Mouse (Mus musculus) liver, embryonic 14.5 days (tissue): ENCODE data around the gene Scrn3. TPM values are rescaled to one million over a fixed set of nuclear protein-coding genes. Genes with fewer than 3 reads are reported as not detected.

Source experiments
- ATAC-seq: fragments of 200-750 bp; cut with Nextera tagmentation; 2 replicates; pipeline ENCODE4 v1.8.0; 2017; ENCODE audit warnings: moderate number of reproducible peaks, mild to moderate bottlenecking, moderate library complexity; ENCODE audit not compliant: insufficient read depth
- DNase-seq, 3 experiments: peaks; one replicate each; pipeline ENCODE4 v3.0.0-alpha.2; 2012 to 2013; ENCODE audit warnings: low read depth in 3 of 3, low spot score in 3 of 3
- H3K27ac ChIP-seq: fragments of 300-500 bp; sonication (generic); 2 replicates; pipeline ENCODE4 v1.5.1; 2014; ENCODE audit warnings: moderate library complexity, mild to moderate bottlenecking, control low read depth, inconsistent platforms
- H3K27me3 ChIP-seq: fragments of 300-500 bp; sonication (generic); 2 replicates; pipeline ENCODE4 v1.6.1; 2014; ENCODE audit warnings: mild to moderate bottlenecking, low read length, moderate library complexity; ENCODE audit not compliant: control insufficient read depth, insufficient read depth
- H3K36me3 ChIP-seq: fragments of 300-500 bp; sonication (generic); replicated peaks from 2 replicates; pipeline ENCODE4 v1.6.1; 2014; ENCODE audit warnings: low read depth; ENCODE audit not compliant: control insufficient read depth, insufficient read depth
- H3K4me1 ChIP-seq, 2 experiments: fragments of 200-500 bp in 1 of 2; fragments of 300-500 bp in 1 of 2; sonication (generic) in 1 of 2; replicated peaks; 2 replicates each; pipeline ENCODE4 v1.6.1; 2012 to 2014; ENCODE audit warnings: antibody characterized with exemption in 1 of 2, inconsistent platforms in 1 of 2, low read length in 1 of 2; ENCODE audit not compliant: control insufficient read depth in 2 of 2, insufficient read depth in 2 of 2
- H3K4me2 ChIP-seq: fragments of 300-500 bp; sonication (generic); 2 replicates; pipeline ENCODE4 v1.6.1; 2014; ENCODE audit warnings: low read depth, mild to moderate bottlenecking, control low read depth, moderate library complexity
- H3K4me3 ChIP-seq, 2 experiments: fragments of 200-500 bp in 1 of 2; fragments of 300-500 bp in 1 of 2; sonication (generic) in 1 of 2; 2 replicates each; pipeline ENCODE4 v1.5.1; 2012 to 2014; ENCODE audit warnings: low read depth in 2 of 2, low read length in 2 of 2, mild to moderate bottlenecking in 2 of 2, control low read depth in 1 of 2, inconsistent platforms in 1 of 2, moderate library complexity in 1 of 2; ENCODE audit not compliant: insufficient read depth in 1 of 2
- H3K9ac ChIP-seq: fragments of 300-500 bp; sonication (generic); replicated peaks from 2 replicates; pipeline ENCODE4 v1.6.1; 2014; ENCODE audit warnings: mild to moderate bottlenecking, control low read depth, moderate library complexity
- H3K9me3 ChIP-seq: fragments of 300-500 bp; sonication (generic); 2 replicates; pipeline ENCODE4 v1.6.1; 2016; ENCODE audit warnings: low read length, mixed read lengths; ENCODE audit not compliant: control insufficient read depth
- CTCF ChIP-seq: IDR thresholded peaks from 2 replicates; pipeline ENCODE4 v1.5.1; 2016; ENCODE audit warnings: antibody characterized with exemption, low read depth, control low read depth
- EP300 ChIP-seq: IDR thresholded peaks from 2 replicates; pipeline ENCODE4 v1.6.1; 2016; ENCODE audit warnings: antibody characterized with exemption, low read depth
- WGBS: fragments of 180-500 bp; shearing (Covaris S2); extraction: QIAGEN DNeasy Blood & Tissue Kit; methylation state at CpG from one replicate; pipeline ENCODE4 v1.1.7; 2014; ENCODE audit not compliant: insufficient replicate concordance; 5-methylcytosine and 5-hydroxymethylcytosine counted together
- polyA plus RNA-seq, 2 experiments: library from polyadenylated mRNA; depleted of rRNA in 1 of 2; stranded (reverse) in 1 of 2; unstranded in 1 of 2; fragments of >200 nt; fragmentation: Nextera tagmentation in 1 of 2; extraction: Ambion mirVana in 1 of 2; gene quantifications; 2 replicates each; pipeline versions ENCODE4 v1.2.1 to v1.2.3; 2012 to 2014

Gene Scrn3
- polyA plus RNA-seq, 2 experiments, result 20.1 to 22.4 TPM

DNA sequence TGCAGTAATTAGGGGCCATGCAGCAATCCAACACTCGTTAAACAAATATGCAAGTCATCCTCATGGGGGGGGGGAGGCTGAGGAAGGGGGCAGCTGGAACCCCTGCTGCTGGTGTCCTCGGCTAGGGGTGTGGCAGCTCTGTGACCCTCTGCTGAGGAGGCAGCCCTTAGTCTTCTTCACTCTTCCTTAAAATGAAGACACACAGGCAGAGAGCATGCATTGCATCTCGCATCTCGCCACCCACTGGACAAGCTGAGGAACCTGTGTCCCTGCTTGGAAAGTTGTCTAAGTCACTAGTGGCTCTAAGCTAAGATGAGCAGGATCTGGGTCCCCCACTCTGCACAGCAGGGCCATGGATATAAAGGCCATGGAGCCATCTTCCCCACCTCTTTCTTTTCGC lies 46.4 kb upstream of the Scrn3 start:
- no peak overlapping the region for H3K9ac ChIP-seq
- no peak overlapping the region for H3K27ac ChIP-seq
- no peak for DNase-seq
- no peaks in the 10 kb centered on the region for H3K9me3 ChIP-seq
- H3K4me2 ChIP-seq, result no peak overlapping the region
- ATAC-seq, result no peak
- 3% methylated on average over 5 of the region's 5 CpGs for WGBS
- peaks cover 90% of the 10 kb centered on the region for H3K27me3 ChIP-seq
- TF ChIP-seq CTCF (0 out of 2 replicates have a peak, but pooled peaks have one; percentile 33), EP300 (no peak)
- peaks cover 0 to 2% of the 10 kb centered on the region in 2 experiments; a peak in 1 of 4 replicates for H3K4me1 ChIP-seq
- no peaks in the 10 kb centered on the region for H3K36me3 ChIP-seq
- H3K4me3 ChIP-seq, result no peak overlapping the region

DNA sequence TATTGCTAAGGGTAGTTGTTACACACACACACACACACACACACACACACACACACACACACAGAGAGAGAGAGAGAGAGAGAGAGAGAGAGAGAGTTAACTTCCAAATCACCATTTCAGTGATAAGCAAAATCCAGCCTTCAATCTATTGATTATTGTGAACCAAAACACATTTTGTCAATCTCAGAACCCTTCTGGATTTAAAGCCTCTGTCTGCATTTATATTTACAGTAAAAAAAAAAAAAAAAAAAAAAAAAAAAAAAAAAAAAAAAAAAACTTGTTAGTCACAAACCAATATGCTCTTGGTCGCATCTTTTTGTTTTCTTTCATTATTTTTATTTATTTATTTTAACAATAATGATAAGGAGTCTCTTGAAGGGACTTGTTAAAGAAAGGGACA lies 45.8 kb upstream of the Scrn3 start:
- DNase-seq (no peak), ATAC-seq (no peak)
- H3K9me3 ChIP-seq, result no peaks in the 10 kb centered on the region
- no peak overlapping the region for H3K27ac ChIP-seq
- peaks cover 0 to 2% of the 10 kb centered on the region in 2 experiments; a peak in 1 of 4 replicates for H3K4me1 ChIP-seq
- H3K4me2 ChIP-seq, result no peak overlapping the region
- H3K9ac ChIP-seq, result no peak overlapping the region
- WGBS, result 30% methylated on average over 1 of the region's 1 CpGs
- H3K4me3 ChIP-seq, result no peak overlapping the region
- H3K36me3 ChIP-seq, result no peaks in the 10 kb centered on the region
- TF ChIP-seq CTCF (no peak), EP300 (no peak)
- H3K27me3 ChIP-seq, result peaks cover 96% of the 10 kb centered on the region

DNA sequence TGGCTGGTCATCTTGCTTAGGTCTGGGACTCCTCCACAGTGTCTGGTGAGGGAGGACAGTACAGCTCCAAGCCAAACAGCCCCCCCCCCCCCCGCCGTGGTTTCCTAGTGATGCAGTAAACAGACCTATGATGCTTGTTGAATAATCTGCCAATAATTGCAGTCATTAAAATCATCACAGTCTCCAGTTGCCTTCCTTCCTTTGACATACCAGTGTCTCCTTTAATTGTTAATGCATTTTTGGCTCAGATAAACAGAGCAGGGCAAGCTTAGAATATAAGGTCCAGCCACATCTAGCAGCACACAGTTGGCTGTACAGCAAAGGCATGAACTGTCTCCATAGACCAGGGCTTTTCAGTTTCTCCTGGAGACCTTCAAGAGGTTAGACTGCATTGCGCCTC lies 45.2 kb upstream of the Scrn3 start:
- ATAC-seq, result no peak

DNA sequence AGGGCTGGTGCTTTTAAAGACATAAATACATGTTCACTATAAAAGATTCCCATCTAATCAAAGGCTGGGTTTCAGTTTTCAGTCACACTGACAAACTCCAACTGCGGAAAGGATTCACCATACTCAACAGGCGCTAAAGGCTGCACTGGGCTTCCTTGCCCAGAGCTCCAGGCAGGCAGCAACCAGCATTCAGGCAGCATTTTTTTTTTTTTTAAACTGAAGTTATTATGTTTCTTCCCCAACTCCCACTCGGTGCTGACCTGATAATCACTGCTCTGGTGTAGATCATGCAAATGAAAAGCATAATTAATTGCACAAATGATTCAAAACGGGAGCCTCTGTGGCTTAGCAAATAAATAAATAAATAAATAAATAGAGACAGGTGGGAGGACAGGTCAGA lies 44.6 kb upstream of the Scrn3 start:
- DNase-seq (no peak), ATAC-seq (no peak)
- no peaks in the 10 kb centered on the region for H3K9me3 ChIP-seq
- H3K4me1 ChIP-seq, result peaks cover 0 to 5% of the 10 kb centered on the region in 2 experiments; a peak in 3 of 4 replicates
- no peak overlapping the region for H3K4me3 ChIP-seq
- no peak overlapping the region for H3K9ac ChIP-seq
- no peak for TF ChIP-seq EP300
- no peak for TF ChIP-seq CTCF
- no peak overlapping the region for H3K4me2 ChIP-seq
- 5% methylated on average over 4 of the region's 4 CpGs for WGBS
- H3K27me3 ChIP-seq, result peaks cover 97% of the 10 kb centered on the region
- H3K27ac ChIP-seq, result no peak overlapping the region
- H3K36me3 ChIP-seq, result no peaks in the 10 kb centered on the region

More for the DNA sequence above, 45.2 kb upstream of the Scrn3 start:
- no peak for TF ChIP-seq CTCF
- TF ChIP-seq EP300, result no peak
- H3K4me2 ChIP-seq, result no peak overlapping the region
- H3K27ac ChIP-seq, result no peak overlapping the region
- H3K4me3 ChIP-seq, result no peak overlapping the region
- WGBS, result 25% methylated on average over 3 of the region's 3 CpGs
- no peaks in the 10 kb centered on the region for H3K9me3 ChIP-seq
- no peaks in the 10 kb centered on the region for H3K36me3 ChIP-seq
- no peak overlapping the region for H3K9ac ChIP-seq
- DNase-seq, result no peak
- peaks cover 0 to 2% of the 10 kb centered on the region in 2 experiments; a peak in 2 of 4 replicates for H3K4me1 ChIP-seq
- peaks cover 96% of the 10 kb centered on the region for H3K27me3 ChIP-seq

DNA sequence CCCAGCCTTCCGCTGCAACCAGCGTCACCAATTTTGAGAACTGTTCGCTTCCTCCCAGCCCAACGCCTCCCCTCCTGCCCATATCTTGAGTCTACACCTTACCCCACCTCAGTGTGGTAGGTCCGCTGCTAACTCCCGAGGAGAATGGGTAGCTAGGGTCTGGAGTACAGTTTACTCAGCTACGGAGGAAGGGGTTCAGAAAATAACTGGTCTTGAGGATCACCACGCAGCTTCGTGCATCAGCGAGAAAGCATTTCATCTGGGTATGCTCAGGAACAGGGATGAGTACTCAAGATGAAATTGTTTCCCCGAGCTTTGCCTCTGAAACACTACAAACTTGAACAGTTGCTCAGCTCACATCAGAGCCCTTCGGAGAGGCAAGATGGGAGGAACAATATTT lies 44.1 kb upstream of the Scrn3 start:
- DNase-seq, result no peak
- TF ChIP-seq EP300 (no peak), CTCF (no peak)
- Histone ChIP-seq H3K9ac (no peak overlapping the region), H3K4me2 (no peak overlapping the region), H3K27ac (no peak overlapping the region), H3K36me3 (no peaks in the 10 kb centered on the region), H3K9me3 (no peaks in the 10 kb centered on the region), H3K4me3 (no peak overlapping the region), H3K27me3 (peaks cover 97% of the 10 kb centered on the region), H3K4me1 (peaks cover 0 to 5% of the 10 kb centered on the region in 2 experiments; a peak in 3 of 4 replicates)
- no peak for ATAC-seq
- WGBS, result 2% methylated on average over 12 of the region's 12 CpGs
